18 mouse cellular contexts compared by ENCODE assay signal in genomic region chr3:135719179-135719532, GRCm38 (mm10). TPM values are rescaled to one million over a fixed set of nuclear protein-coding genes. Genes with fewer than 3 reads are reported as not detected.
DNase-seq lines count a peak whose midpoint lies in the region; ATAC-seq and TF ChIP-seq lines count a peak whose summit lies in the region.
"Had no signal": no experiment of that assay in that cellular context is flagged by ENCODE, and none has a peak within 500 bp of the region (broad histone marks: within the 10 kb centered on the region; RNA-seq: fewer than 3 reads in every experiment).

No protein-coding gene starts in this region.

- TF ChIP-seq CTCF in CH12.LX (conservative IDR thresholded peaks at IDR 0.05 in 1 of 2, IDR thresholded peaks at IDR 0.05 in 1 of 2; ENCODE audit: low read depth in 2 of 2, low read length in 2 of 2) = no peak
- TF ChIP-seq CTCF in liver, embryonic 14.5 days (IDR thresholded peaks at IDR 0.05; ENCODE audit: low read depth) = no peak

- in situ Hi-C loops in CH12.LX (cut with MboI; ENCODE audit: low pct_ligation_motif_present, low pct_unique_long_range_greater_than_20kb, low sequenced_read_pairs) = no loop called here

- H3K79me2 ChIP-seq in CH12.LX (replicated peaks; ENCODE audit: control insufficient read depth, extremely low read depth, insufficient read depth, poor library complexity, severe bottlenecking) = no peaks in the 10 kb centered on the region

- peak; percentile 94 for ATAC-seq in liver, embryonic 14.5 days (ENCODE audit: insufficient read depth)
- ATAC-seq in forebrain, embryonic 13.5 days = no peak
- ATAC-seq: forebrain, embryonic 16.5 days had no signal

- no peak; the same call in 1 of the 2 replicates for TF ChIP-seq POLR2A in CH12.LX (IDR thresholded peaks at IDR 0.05; ENCODE audit: low read depth, low read length)

- no peak overlapping the region for H3K27ac ChIP-seq in CH12.LX (ENCODE audit: insufficient read depth, low read depth)
- H3K27ac ChIP-seq in liver, embryonic 14.5 days = peak overlapping the region; percentile 53
- H3K27ac ChIP-seq in forebrain, embryonic 13.5 days = no peak overlapping the region
- H3K27ac ChIP-seq: embryonic facial prominence, embryonic 15.5 days; limb, embryonic 15.5 days; neural tube, embryonic 15.5 days had no signal

- WGBS in liver, embryonic 14.5 days (ENCODE audit: insufficient replicate concordance) = 10% methylated on average over 6 of the region's 6 CpGs
- 84% methylated on average over 6 of the region's 6 CpGs for WGBS in forebrain, embryonic 13.5 days

- H3K27me3 ChIP-seq in CH12.LX (replicated peaks) = no peaks in the 10 kb centered on the region
- H3K27me3 ChIP-seq in erythroblast, embryonic 14.5 days (ENCODE audit: control insufficient read depth) = no peaks in the 10 kb centered on the region
- H3K27me3 ChIP-seq in liver, embryonic 14.5 days (ENCODE audit: control insufficient read depth, insufficient read depth, low read length) = no peaks in the 10 kb centered on the region
- H3K27me3 ChIP-seq in forebrain, embryonic 13.5 days = no peaks in the 10 kb centered on the region
- H3K27me3 ChIP-seq: embryonic facial prominence, embryonic 15.5 days; limb, embryonic 15.5 days; neural tube, embryonic 15.5 days had no signal

- TF ChIP-seq RAD21 in CH12.LX (IDR thresholded peaks at IDR 0.05; ENCODE audit: low read depth, low read length) = no peak

- DNase-seq in 416B (ENCODE audit: low read depth) (peak; percentile 53), CH12.LX (ENCODE audit: extremely low read depth) (no peak)
- DNase-seq in liver, embryonic 14.5 days (ENCODE audit: low read depth in 3 of 3, low spot score in 3 of 3) = peak in 2 of 3 experiments; percentile 18 to 47
- DNase-seq in layer of hippocampus, adult 8-10 months (ENCODE audit: low spot score in 2 of 2) = no peak
- no peak for DNase-seq in kidney, adult 11 months
- DNase-seq in frontal cortex, postnatal 14 days (ENCODE audit: low spot score in 2 of 2) = no peak
- DNase-seq: cerebellum, adult 11-12 months; gastrocnemius, postnatal 10 days; heart, postnatal 14 days; kidney, postnatal 36 days; lung, postnatal 4 days; right cerebral cortex, adult 18-20 months had no signal

- dilution Hi-C loops in CH12.LX (cut with MboI; ENCODE audit: extremely low pct_ligation_motif_present, extremely low pct_unique_long_range_greater_than_20kb, low sequenced_read_pairs) = no loop called here

- TF ChIP-seq EP300 in CH12.LX (IDR thresholded peaks at IDR 0.05; ENCODE audit: low read length) = no peak
- TF ChIP-seq EP300 in liver, embryonic 14.5 days (IDR thresholded peaks at IDR 0.05; ENCODE audit: low read depth) = peak; percentile 65

- no peak overlapping the region for H3K9ac ChIP-seq in CH12.LX (ENCODE audit: insufficient read depth, low read depth)
- H3K9ac ChIP-seq in liver, embryonic 14.5 days (replicated peaks) = peak overlapping the region; percentile 2
- no peak overlapping the region for H3K9ac ChIP-seq in forebrain, embryonic 13.5 days
- H3K9ac ChIP-seq: embryonic facial prominence, embryonic 15.5 days; limb, embryonic 15.5 days; neural tube, embryonic 15.5 days had no signal

- peak overlapping the region; percentile 38 for H3K4me2 ChIP-seq in CH12.LX (ENCODE audit: insufficient read depth, low read depth, poor library complexity, severe bottlenecking)
- H3K4me2 ChIP-seq in liver, embryonic 14.5 days (ENCODE audit: low read depth) = peak overlapping the region; percentile 48
- no peak overlapping the region for H3K4me2 ChIP-seq in forebrain, embryonic 13.5 days
- H3K4me2 ChIP-seq: embryonic facial prominence, embryonic 15.5 days; limb, embryonic 15.5 days; neural tube, embryonic 15.5 days had no signal

- H3K36me3 ChIP-seq in CH12.LX (replicated peaks in 1 of 2; ENCODE audit: control insufficient read depth in 1 of 2, insufficient read depth in 1 of 2, low read length in 1 of 2) = no peaks in the 10 kb centered on the region
- no peaks in the 10 kb centered on the region for H3K36me3 ChIP-seq in erythroblast, embryonic 14.5 days (ENCODE audit: control insufficient read depth)
- no peaks in the 10 kb centered on the region for H3K36me3 ChIP-seq in liver, embryonic 14.5 days (replicated peaks; ENCODE audit: control insufficient read depth, insufficient read depth, low read depth)
- H3K36me3 ChIP-seq in forebrain, embryonic 13.5 days (ENCODE audit: poor library complexity, severe bottlenecking) = no peaks in the 10 kb centered on the region
- H3K36me3 ChIP-seq: embryonic facial prominence, embryonic 15.5 days; limb, embryonic 15.5 days; neural tube, embryonic 15.5 days had no signal

- peaks cover 19 to 56% of the 10 kb centered on the region in 2 experiments for H3K4me1 ChIP-seq in CH12.LX (ENCODE audit: control insufficient read depth in 1 of 2, insufficient read depth in 2 of 2)
- peaks cover 29% of the 10 kb centered on the region for H3K4me1 ChIP-seq in erythroblast, embryonic 14.5 days (ENCODE audit: control insufficient read depth)
- H3K4me1 ChIP-seq in liver, embryonic 14.5 days (replicated peaks; ENCODE audit: control insufficient read depth in 2 of 2, insufficient read depth in 2 of 2, low read length in 1 of 2) = peaks cover 14% of the 10 kb centered on the region in 2 experiments
- H3K4me1 ChIP-seq in forebrain, embryonic 13.5 days = no peaks in the 10 kb centered on the region
- H3K4me1 ChIP-seq: embryonic facial prominence, embryonic 15.5 days; limb, embryonic 15.5 days; neural tube, embryonic 15.5 days had no signal

- no peak overlapping the region for H3K4me3 ChIP-seq in CH12.LX (replicated peaks in 1 of 3; ENCODE audit: low read depth in 2 of 3, low read length in 2 of 3, poor library complexity in 1 of 3)
- H3K4me3 ChIP-seq in erythroblast, embryonic 14.5 days (replicated peaks) = peak overlapping the region; percentile 39
- H3K4me3 ChIP-seq in liver, embryonic 14.5 days (ENCODE audit: insufficient read depth in 1 of 2, low read depth in 2 of 2, low read length in 2 of 2) = peak overlapping the region; percentile 9 to 15; a peak in 2 of 4 replicates
- no peak overlapping the region for H3K4me3 ChIP-seq in forebrain, embryonic 13.5 days
- H3K4me3 ChIP-seq: embryonic facial prominence, embryonic 15.5 days; limb, embryonic 15.5 days; neural tube, embryonic 15.5 days had no signal

- no peaks in the 10 kb centered on the region for H3K9me3 ChIP-seq in CH12.LX (replicated peaks; ENCODE audit: low read length)
- no peaks in the 10 kb centered on the region for H3K9me3 ChIP-seq in erythroblast, embryonic 14.5 days (ENCODE audit: control insufficient read depth, low read length)
- H3K9me3 ChIP-seq in liver, embryonic 14.5 days (ENCODE audit: control insufficient read depth, low read length) = no peaks in the 10 kb centered on the region
- no peaks in the 10 kb centered on the region for H3K9me3 ChIP-seq in forebrain, embryonic 13.5 days (replicated peaks)
- H3K9me3 ChIP-seq: embryonic facial prominence, embryonic 15.5 days; limb, embryonic 15.5 days; neural tube, embryonic 15.5 days had no signal

TF ChIP-seq in CH12.LX, 34 proteins besides CTCF, POLR2A, EP300 and RAD21:
- TF ChIP-seq CHD1 (IDR thresholded peaks at IDR 0.05; ENCODE audit: low read depth, low read length) (no peak), MEF2A (IDR thresholded peaks at IDR 0.05; ENCODE audit: borderline replicate concordance, low read depth, low read length) (0 out of 2 replicates have a peak, but pooled peaks have one; percentile 7)

RNA-seq across cellular contexts. Expression of gene Nfkb1, which starts 27.8 kb away (rescaled TPM):
- 256 and 271 TPM in 2 replicates for total RNA-seq in CH12.LX (2012; rRNA removed)
- total RNA-seq in CH12.LX (2014; rRNA removed) = 351 and 369 TPM in 2 replicates
- polyA plus RNA-seq in CH12.LX (2012; ENCODE audit: insufficient read length, low read depth) = 283 and 346 TPM in 2 replicates
- 0.07 and 0.14 TPM in 2 replicates for polyA plus RNA-seq in erythroblast, embryonic 14.5 days (2012)
- 13.8 and 16.5 TPM in 2 replicates for polyA plus RNA-seq in liver, embryonic 14.5 days (2012; rRNA removed)
- polyA plus RNA-seq in liver, embryonic 14.5 days (2014; fragmentation: Nextera tagmentation; extraction: Ambion mirVana) = 11.2 and 14.1 TPM in 2 replicates
- 8.0 and 8.3 TPM in 2 replicates for polyA plus RNA-seq in forebrain, embryonic 13.5 days (2015; fragmentation: Nextera tagmentation; extraction: Ambion mirVana)
- total RNA-seq in layer of hippocampus, adult 8-10 months (2022) = 10 to 100 TPM; 23.0 to 30.7 (median 29.0) TPM

Comparison
In these comparisons a context has a peak if more than half of its experiments do, and no peak if none do; other contexts are left out.
1. DNase-seq: peak in 416B (single experiment) and liver, embryonic 14.5 days (2 of 3); none in CH12.LX (single experiment), layer of hippocampus, adult 8-10 months (0 of 2), kidney, adult 11 months (single experiment) and frontal cortex, postnatal 14 days (0 of 2).
2. H3K4me3 ChIP-seq: peak in erythroblast, embryonic 14.5 days (single experiment) and liver, embryonic 14.5 days (2 of 2); none in CH12.LX (0 of 3) and forebrain, embryonic 13.5 days (single experiment).
3. RNA of gene Nfkb1, which starts 27.8 kb away (polyA plus RNA-seq): 283 to 346 TPM in CH12.LX; 11.2 to 16.5 TPM in liver, embryonic 14.5 days, 8.0 to 8.3 TPM in forebrain, embryonic 13.5 days and 0.07 to 0.14 TPM in erythroblast, embryonic 14.5 days; every median in the first group is over 10 times any median in the second.